Mouse (Mus musculus): Measurements from ENCODE around the gene Bag2.
A peak's percentile ranks its signal among the peaks of the same experiment; 100 is the strongest.

Gene Bag2

DNA sequence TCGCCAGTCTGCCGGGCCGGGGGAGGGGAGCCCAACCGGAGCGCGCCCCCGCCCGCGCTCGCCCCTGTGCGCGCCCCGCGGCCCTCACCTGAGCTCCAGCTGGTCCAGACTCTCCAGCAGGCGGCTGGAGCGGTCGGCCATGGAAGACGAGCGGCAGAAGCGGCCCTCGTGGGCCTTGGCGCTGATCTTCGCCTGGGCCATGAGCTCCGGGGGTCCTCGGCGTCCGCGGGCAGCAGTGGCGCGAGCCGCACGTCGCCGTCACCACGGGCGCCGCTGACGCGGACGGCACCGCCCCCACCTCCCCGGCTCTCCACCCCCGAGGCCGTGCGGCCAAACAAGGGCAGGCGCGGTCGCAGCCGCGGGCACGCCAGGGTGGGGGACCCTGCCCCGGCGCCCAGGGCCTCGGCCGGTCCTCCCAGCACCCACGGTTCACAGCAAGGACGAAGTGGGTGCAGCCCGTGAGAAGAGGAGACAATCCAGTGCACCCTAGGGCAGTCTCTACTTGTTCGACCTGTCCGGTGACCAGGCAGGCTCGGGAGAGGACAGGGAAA is at the start of gene Bag2:
Bag2 (minus strand) TSS at position 305 of the 551 bp plus-strand sequence.
- peak; percentile 73 to 77 for DNase-seq (ENCODE audit: low spot score in 2 of 2)

DNA sequence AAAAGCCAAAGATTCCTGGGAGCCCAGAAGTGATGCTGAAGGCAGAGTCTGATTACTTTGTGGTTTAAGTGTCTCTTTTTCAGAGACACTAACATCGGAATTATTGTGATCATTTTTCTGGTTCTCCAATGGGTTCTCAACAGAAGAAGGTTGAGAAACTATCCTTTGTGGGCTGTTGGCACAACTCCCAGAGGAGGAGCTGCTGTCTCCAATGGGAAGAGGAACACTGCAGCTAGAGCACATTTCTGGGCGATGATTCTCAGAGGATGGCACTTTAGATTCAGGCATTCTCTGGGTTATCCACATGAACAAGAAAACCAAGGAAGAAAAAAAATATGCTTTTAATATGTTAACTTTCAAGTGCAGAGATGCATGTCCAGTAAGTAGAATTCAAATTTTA is 45.7 kb upstream of the Bag2 start:
- no peak for DNase-seq (ENCODE audit: low spot score in 2 of 2)

DNA sequence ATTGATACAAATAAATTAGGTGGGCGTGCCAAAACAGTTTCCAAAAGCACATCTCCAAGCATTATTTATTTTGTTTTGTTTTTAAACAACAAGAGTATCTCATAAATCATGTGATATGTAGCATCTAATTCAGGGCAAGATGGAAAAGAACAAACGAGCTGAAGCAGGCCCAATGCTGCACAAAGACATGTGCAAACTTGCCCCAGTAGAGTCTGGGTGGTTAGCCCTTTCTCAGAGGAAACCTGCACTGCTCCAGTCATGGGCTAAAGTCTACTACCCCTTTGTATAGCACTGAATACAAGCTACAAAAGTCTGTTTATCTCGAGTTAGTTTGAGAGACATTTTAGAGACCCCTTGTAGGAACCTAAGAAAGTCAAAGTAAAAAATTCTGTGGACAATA is 42.0 kb upstream of the Bag2 start:
- no peak for DNase-seq (ENCODE audit: low spot score in 2 of 2)

DNA sequence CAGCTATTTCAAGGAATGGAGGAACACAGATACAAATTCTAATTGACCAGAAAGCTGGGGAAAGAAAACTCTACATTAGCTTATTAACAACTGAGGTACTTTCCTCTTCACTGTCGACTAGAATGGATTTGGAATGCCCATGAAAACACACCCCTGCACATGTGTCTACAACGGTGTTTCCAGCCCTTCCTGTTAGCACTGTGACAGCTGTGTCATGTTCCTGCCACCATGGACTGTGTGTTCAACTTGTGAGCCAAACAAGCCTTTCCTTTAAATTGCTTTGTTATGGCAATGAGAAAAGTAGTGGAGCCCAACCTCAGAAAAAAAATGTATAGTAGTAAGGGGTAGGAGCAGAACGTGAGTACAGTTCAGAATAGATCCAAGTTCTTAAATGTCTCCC is 30.9 kb upstream of the Bag2 start:
- no peak for DNase-seq (ENCODE audit: low spot score in 2 of 2)

DNA sequence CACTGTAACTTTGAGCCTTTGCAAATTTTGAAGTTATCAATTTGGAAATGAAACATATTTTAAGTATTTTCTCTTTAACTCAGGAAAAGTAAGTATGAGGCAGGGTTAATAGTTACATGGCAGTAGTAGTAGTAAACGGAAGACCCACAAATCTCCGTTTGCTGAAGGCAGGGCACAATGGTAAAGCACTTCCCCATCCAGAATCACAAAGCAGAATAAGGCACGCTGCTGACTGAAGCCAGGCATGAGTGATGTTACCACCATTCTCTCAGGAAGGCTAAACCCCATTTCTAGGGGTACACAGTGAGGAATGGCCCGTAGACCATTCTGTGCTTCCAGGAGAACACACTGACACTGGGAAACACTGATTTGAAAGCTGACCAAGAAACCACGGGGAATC is 30.5 kb upstream of the Bag2 start:
- no peak for DNase-seq (ENCODE audit: low spot score in 2 of 2)

DNA sequence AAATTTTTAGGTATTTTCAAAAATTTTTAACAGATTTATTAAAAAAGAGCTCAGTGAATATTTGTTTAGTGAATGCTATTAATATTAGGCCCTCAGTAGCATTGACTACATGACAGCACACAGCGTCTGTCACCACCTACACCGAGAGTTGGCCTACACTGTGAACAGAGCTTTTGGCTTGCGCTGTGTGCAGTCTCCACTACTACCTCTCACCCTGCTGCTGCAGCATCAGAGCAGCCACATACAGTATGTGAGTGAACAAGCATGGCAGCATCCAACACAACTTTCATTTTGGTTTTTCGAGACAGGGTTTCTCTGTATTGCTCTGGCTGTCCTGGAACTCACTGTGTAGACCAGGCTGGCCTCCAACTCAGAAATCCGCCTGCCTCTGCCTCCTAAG is 27.0 kb upstream of the Bag2 start:
- no peak for DNase-seq (ENCODE audit: low spot score in 2 of 2)

DNA sequence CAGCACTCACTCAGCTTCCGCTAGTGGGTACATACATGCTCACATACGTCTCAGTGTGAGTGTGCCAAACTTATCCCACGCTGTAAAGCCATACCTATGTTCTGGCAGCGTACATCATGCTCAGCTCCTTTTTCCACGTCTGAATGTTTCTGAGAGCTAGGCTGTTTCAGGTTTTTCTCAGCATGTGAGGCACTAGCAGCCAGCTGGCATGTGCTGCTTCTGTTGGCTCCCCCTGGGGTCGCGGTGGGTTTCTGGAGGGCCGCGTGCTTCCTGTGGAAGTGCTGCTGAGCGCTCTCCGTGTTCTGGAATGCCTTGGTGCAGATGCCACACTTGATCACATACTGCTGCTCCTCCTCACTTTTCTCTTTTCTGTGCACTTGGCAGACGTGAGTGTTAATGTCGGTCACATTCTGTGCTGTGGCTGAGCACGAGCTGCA is 18.6 kb upstream of the Bag2 start:
- DNase-seq (ENCODE audit: low spot score in 2 of 2) = no peak

DNA sequence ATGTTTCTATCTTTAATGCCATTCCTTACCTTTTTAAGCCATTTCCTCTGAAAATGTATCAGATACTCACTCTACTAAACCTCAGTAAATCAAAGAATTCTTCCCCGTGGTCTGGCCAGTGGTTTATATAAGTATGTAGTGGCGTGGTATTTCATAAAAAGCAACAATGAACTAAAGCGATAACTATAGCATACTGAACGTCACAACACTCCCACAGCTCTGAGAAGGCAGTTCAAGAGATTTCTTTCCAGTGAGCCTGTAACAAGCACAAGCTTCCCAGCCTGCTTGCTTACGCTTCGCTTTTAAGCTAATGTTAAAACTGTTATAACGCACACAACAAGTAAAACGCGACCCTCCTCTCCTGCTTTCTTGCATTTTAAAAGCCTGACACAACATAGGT is 14.5 kb upstream of the Bag2 start:
- no peak for DNase-seq (ENCODE audit: low spot score in 2 of 2)

DNA sequence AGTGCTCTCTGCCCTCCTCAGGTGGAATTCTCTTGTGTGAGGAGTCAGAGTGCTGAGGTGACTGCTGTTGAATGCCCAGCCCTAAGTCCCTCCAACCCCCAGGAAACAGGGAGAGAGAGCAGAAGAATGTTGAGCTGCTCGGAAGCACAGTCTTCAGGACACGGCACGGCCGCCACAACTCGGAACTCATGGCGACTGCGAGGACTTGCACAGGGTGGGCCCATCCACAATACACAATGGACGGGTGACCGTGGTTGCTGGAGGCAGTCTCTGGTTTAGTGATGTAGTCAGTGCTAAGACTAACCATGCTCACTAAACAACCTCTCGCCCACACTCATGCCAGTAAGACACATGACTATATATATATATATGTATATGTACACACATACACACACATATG is 14.0 kb upstream of the Bag2 start:
- no peak for DNase-seq (ENCODE audit: low spot score in 2 of 2)

DNA sequence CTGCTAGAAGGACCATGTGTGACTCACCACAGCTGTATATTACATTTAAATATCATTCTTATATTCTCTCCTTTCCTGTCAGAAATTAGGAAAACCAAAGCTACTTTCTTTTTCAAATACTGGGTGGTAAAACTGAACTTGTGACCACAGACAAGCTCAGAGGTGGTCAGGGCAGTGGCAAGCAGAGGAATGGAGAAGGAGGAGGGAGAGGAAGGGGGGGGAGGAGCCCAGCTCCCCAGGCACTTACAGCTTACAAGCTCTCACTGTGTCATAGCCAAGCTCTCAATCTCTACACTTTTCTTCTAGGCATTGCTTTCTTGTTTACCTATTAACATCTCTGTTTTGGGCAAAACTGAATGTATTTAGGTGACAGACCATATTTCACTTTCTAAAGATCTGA is 11.2 kb upstream of the Bag2 start:
- DNase-seq (ENCODE audit: low spot score in 2 of 2) = no peak

DNA sequence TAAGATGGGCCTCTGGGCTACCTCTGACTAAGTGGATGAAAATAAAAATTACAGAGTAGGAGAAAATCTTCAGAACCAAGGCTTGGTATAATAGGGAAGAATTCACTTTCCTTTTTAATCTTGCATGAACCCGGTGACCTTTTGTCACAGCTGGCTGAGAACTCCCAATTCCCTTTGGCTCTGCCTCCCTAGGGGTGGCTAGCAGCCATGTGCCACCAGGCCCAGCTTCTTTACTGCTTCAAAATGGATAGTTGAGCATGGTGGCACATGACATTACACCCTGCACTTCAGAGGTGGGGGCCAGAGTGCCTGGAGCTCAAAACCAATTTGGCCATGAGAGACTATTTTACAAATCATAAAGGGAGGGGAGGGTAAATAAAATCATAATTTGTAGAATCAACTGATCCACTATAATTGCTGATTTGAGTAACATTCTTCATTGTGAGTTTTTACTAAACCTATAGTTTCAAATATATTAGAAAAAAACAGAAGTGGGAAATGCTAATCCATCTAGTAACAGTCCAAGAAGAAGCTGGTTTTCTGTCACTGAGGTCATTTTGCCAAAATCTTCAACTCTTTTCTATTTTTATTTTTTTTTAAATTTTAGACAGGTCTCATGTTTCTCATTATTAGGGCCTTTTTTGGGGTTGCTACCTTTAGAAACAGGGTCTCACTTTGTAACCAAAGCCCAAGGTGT is 10.6 kb upstream of the Bag2 start:
- DNase-seq (ENCODE audit: low spot score in 2 of 2) = no peak

DNA sequence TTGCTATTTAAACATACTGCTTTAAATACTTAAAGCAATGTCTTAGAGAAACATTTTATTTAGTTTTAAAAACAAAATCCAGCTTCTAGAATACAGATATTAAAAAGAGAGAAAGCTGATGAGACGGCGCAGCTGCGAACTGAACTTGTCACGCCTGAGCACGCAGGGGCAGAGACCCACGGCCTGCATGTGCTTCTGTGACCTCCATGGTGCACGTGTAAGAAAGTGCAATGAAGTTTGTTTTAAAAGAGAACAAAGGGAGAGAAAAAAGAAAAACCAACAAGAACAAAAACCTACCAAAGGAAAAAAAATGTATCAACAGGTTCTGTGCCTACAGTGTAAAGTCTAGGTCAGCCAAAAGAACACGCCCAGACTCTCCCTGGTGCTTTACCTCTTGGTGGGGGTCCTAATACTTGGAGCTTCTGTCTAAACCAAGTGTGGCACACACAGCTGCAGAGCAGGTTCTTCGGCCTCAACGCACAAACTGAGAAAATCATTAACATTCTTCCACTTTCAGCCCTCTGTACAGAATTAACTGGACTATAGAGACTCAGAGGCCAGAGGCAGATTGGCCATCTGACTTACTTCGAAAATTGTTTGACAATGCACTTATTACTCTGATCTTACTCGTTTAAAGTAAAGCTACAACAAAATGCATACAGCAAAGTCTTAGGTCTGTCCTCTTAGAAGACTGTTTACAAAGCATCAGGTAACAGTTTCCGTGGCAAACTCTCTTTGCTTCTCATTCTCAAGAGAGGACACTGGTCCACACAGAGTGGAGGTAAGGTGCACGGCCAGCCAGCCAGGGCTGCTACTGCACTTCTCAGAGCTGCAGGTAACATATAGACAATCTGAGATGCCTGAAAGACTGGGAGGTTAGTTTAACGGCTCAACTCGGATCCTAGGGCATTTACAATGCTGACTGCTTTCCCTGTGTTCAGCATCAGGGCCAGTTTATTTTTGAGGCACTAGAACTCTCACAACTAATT is 9.2 kb upstream of the Bag2 start:
- no peak for DNase-seq (ENCODE audit: low spot score in 2 of 2)

DNA sequence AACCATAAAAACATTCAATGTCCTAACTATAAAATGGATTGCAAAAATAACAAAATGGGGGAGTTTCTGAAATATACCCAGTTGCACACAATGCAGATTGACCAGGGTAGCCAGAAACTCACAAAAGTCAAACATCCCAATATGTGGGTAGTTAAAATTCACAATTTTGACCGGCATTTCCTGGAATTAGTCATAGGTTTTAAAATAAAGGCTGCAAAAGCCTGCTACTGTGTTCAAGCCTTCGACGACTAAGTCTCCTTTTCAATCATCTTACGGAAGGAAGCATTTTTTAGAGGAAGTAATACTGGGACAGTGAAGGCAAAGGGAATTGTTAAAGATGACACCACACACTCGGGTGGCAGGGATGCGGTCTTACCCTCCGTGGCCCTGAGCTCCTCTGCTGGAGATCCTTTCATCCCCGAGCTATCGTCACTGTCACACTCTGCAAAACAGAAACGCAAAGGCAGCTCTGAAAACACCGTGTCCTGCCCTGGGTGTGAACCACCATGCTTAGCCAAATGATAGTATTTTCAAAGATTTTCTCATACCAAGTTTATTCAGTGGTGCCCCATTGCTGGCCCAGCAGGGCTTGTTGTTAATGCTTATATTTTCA is 8.0 kb upstream of the Bag2 start:
- no peak for DNase-seq (ENCODE audit: low spot score in 2 of 2)

DNA sequence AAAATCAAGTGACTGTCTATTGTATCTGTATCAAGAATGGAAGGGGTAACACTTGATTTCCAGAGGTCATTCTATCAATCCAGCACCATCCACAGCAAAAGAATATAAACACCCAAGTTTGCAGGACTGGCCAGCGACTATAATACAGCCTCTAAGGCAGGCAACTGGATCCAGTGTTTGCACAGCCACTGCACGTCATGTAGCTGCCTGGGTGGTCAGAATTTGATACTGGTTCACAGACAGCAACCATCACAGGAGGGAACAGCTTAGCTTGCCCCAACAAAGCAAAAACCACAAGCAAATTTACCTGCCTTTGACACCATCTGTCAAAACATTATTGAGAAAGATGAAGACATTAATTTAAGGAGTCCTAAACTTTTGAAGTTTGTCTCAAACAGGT is 6.2 kb upstream of the Bag2 start:
- DNase-seq (ENCODE audit: low spot score in 2 of 2) = no peak

DNA sequence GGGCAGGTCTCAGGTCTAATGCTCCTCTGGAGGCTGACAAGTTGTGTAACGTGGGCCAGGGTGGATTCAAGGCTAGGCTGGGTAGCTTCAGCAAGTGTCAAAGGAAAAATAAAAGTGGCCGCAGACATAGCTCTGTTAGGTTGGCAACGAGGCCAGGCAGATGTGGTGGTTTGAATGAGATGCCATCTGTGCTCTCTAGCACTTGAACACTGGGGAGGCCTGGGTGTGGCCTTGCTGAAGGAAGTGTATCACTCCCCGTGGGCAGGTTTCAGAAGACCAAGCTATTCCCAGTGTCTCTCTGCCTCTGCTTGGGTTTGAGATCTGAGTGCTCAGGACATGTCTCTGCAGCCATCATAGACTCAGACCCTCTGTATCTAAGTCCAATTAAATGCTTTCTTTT is 893 bp upstream of the Bag2 start:
- DNase-seq (ENCODE audit: low spot score in 2 of 2) = peak in 1 of 2 experiments; percentile 46

DNA sequence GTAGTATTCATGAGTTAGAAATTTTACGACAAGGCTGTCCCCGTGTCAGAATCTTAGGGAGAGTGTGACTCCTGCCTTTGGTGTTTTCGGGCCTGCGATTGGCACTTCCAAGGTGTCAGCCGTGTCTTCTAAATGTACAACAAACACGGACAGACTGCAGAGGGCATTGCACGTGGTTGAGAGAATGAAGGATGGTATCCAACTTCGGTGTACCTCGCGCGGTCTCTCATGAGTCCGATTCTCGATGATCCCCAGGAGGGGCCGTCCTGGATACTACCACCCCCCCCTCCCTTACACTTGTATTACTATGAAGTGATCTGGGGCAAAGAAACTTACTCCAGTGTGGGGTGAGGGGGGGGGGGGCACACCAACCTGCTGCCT is 572 bp downstream of the Bag2 start:
- peak; percentile 31 for DNase-seq (ENCODE audit: low spot score in 2 of 2)

DNA sequence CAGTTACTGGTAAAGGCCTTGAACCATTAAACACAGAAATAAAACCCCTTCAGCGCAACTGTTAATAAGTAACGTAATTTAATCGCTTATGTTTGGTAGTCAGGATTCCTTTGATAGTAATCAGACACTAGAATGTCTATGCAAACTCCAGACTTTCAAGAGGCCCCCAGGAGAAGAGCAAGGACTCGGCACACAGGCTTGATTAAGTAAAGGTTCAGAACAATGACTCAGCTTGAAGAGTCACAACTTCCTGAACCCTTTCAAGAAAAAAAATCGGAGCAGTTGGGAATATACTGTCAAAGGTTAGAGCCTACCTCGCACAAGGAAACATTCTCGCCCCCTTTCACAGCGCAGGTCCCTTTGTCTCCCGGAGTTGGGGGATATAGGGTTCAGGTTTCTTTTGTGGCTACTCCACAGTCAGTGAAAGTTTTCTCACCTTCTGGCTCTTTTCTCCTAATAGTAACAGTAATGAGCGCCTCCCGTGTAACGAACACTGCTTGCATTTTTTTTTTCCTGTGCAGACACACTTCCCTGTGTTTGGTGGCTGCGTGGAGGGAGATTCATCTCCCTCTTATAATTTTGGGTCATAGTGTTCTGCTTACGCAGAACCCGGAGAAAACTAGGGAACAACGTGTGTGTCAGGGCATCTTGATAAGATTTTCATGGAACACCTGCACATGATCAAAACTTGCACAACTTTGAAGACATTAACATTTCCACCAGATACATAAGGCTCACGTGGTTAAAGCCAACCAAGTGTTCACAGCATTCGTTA is 1.1 kb downstream of the Bag2 start:
- DNase-seq (ENCODE audit: low spot score in 2 of 2) = no peak

DNA sequence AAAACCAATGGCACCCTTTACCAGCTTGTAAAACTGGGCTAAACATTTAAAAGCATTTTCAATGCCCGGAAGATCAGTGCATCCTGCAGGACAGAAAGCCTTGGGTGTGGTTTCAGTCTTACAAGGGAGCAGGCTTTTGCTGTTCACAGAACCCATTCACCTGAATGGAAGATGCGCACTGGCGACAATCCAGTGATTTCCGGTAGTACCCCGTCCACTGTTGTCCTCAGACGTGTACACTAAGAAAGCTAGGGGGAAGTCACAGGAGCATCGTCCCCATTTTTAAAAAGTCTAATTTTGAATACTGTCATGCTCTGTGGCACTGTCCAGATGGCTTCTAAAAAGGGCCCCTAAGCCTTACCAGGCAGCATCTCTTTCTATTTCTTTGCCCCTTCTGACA is 1.8 kb downstream of the Bag2 start:
- peak in 1 of 2 experiments; percentile 28 for DNase-seq (ENCODE audit: low spot score in 2 of 2)

DNA sequence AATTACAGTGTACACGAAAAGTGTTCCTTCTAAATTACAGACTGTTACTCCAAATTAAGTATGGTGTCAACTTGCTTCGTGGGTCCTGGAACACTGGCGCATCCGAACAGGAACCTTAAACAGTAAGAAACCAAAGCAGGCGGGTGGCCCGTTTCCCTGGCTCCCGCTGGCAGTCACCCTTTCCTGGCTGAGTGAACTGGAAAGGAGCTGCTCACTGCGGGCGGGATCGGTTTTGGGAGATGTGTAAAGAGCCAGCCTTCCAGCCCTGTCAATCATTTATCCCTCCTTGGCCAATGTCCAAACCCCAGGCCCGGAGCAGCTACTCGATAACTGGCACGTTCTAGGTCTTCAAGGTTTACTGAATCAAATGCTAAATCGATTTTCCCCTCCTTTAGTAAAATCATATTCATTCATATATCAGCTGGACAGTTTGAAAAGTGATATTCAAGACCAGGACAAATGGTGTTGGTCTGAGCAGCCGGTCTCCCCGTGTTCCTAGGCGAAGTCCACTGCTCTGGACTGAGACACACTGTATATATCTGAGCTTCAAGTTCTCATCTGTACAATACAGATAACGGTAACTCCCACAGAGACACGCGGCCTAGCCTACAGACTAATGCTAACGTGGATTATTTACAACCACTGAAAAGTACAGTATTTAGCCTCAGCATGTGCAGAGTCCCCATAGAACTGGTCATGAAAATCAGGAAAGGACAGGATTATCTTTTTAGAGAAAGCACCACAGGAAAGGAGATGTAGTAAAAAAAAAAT is 2.4 kb downstream of the Bag2 start:
- peak; percentile 45 to 60 for DNase-seq (ENCODE audit: low spot score in 2 of 2)

DNA sequence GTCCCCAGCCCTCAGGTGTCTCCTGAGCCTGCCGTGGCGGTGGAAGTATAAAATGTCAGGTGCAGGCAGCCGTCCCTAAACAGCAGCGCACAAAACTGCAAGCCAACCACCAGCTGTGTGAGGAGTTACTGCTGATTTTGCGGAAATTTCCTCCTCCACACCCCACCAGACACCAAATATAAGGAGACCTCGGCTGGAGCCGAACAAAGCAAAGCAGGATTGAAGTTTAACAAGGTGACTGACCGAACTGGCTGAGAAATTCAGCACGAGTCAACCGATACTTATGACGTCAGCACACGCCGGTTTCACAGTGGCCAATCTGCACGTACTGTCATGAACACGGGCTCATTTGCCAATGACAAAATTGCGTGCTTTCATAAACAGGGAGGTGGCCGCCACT is 3.5 kb downstream of the Bag2 start:
- no peak for DNase-seq (ENCODE audit: low spot score in 2 of 2)

DNA sequence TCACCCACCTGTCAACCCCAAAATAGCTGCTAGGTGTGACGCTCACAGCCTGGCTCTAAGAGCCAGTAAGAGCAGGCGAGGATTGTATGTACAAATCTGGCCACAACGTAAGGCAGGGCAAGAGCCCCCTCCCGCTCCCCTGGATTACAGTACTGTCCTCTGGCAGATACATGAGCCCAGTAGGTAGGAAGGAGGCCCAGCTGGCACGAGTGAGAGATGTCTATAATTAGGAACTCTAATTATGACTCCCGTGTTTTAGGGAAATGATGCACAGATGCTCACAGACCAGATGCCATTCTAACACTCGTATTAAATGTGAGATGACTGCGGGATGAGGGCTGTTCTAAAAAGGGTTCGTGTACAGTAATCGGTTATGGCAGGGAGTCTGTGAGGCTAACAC is 6.3 kb downstream of the Bag2 start:
- no peak for DNase-seq (ENCODE audit: low spot score in 2 of 2)
